In the genomic region with DNA sequence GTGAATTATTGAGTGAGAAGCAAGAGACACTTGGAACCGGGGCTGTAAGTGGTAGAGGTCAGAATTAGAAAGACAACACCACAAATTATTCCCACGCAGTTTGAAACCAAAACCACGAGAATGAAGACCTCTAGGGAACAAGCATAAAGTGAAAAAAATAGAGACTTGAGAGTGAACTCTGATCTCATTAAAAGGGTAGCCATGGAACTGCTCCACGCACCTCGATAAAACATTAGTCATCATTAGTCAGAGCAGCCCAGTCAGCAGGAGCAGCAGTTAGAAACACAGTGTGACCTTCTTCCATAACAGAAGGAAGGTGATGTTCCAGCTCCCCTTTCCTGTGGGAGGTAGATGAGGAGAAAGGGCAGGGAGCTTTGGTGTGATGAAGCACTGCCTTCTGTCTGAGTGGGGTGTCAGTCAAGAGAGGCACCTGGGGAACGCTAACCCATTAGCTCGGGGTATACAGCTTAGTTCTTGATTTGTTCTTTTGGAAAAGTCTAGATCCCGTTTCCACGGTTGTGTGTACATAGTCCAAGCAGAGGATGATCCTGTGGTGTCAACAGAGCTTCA, we compare ENCODE assay signal across 17 mouse cellular contexts.
DNase-seq lines count a peak whose midpoint lies in the region; ATAC-seq lines count a peak whose summit lies in the region.
"Had no signal": no experiment of that assay in that cellular context is flagged by ENCODE, and none has a peak within 500 bp of the region (broad histone marks: within the 10 kb centered on the region; RNA-seq: fewer than 3 reads in every experiment).

No protein-coding gene starts in this region.

- 0 out of 2 replicates have a peak, but pooled peaks cover 4% of the 10 kb centered on the region for H3K4me1 ChIP-seq in hindbrain, embryonic 14.5 days (replicated peaks; ENCODE audit: control insufficient read depth, insufficient read depth, low read length)
- no peaks in the 10 kb centered on the region for H3K4me1 ChIP-seq in hindbrain, embryonic 11.5 days (replicated peaks; ENCODE audit: control insufficient read depth, insufficient read depth, low read length)
- H3K4me1 ChIP-seq: midbrain, embryonic 15.5 days had no signal

- no peaks in the 10 kb centered on the region for H3K36me3 ChIP-seq in hindbrain, embryonic 14.5 days (replicated peaks; ENCODE audit: control insufficient read depth, insufficient read depth)
- no peaks in the 10 kb centered on the region for H3K36me3 ChIP-seq in hindbrain, embryonic 11.5 days (ENCODE audit: control insufficient read depth, insufficient read depth, low read length)
- H3K36me3 ChIP-seq: embryonic facial prominence, embryonic 10.5 days; midbrain, embryonic 15.5 days had no signal

- WGBS in hindbrain, embryonic 14.5 days = 69% methylated on average over 9 of the region's 9 CpGs
- 68% methylated on average over 9 of the region's 9 CpGs for WGBS in hindbrain, embryonic 11.5 days

- no peaks in the 10 kb centered on the region for H3K27me3 ChIP-seq in hindbrain, embryonic 14.5 days (ENCODE audit: control insufficient read depth, insufficient read depth, low read length)
- H3K27me3 ChIP-seq in hindbrain, embryonic 11.5 days (ENCODE audit: control insufficient read depth, insufficient read depth, low read length) = no peaks in the 10 kb centered on the region
- H3K27me3 ChIP-seq: CH12.LX; midbrain, embryonic 15.5 days had no signal

- no peak overlapping the region for H3K9ac ChIP-seq in hindbrain, embryonic 14.5 days
- no peak overlapping the region for H3K9ac ChIP-seq in hindbrain, embryonic 11.5 days (ENCODE audit: low read depth, low read length)
- H3K9ac ChIP-seq: midbrain, embryonic 15.5 days had no signal

- no peak overlapping the region for H3K27ac ChIP-seq in hindbrain, embryonic 14.5 days
- no peak overlapping the region for H3K27ac ChIP-seq in hindbrain, embryonic 11.5 days (ENCODE audit: low read depth, low read length)
- H3K27ac ChIP-seq: embryonic facial prominence, embryonic 10.5 days; midbrain, embryonic 15.5 days had no signal

- peak; percentile 66; the same call in 1 of the 2 replicates for ATAC-seq in hindbrain, embryonic 14.5 days (ENCODE audit: low FRiP score)
- ATAC-seq in hindbrain, embryonic 11.5 days (ENCODE audit: low FRiP score) = no peak; the same call in 1 of the 2 replicates
- ATAC-seq: midbrain, embryonic 15.5 days had no signal

- intact Hi-C loops in left cerebral cortex, postnatal 36 days (cut with DNase I) = no loop called here

- H3K9me3 ChIP-seq in hindbrain, embryonic 14.5 days (ENCODE audit: control insufficient read depth, low read length) = no peaks in the 10 kb centered on the region
- H3K9me3 ChIP-seq in hindbrain, embryonic 11.5 days (ENCODE audit: control insufficient read depth, low read length) = no peaks in the 10 kb centered on the region
- H3K9me3 ChIP-seq: embryonic facial prominence, embryonic 10.5 days; midbrain, embryonic 15.5 days had no signal

- no peak overlapping the region for H3K4me3 ChIP-seq in hindbrain, embryonic 14.5 days (replicated peaks; ENCODE audit: low read length)
- no peak overlapping the region for H3K4me3 ChIP-seq in hindbrain, embryonic 11.5 days (ENCODE audit: low read depth, low read length)
- H3K4me3 ChIP-seq: embryonic facial prominence, embryonic 10.5 days; midbrain, embryonic 15.5 days had no signal

- no peak overlapping the region for H3K4me2 ChIP-seq in hindbrain, embryonic 14.5 days (replicated peaks)
- no peak overlapping the region for H3K4me2 ChIP-seq in hindbrain, embryonic 11.5 days (replicated peaks; ENCODE audit: low read depth, low read length)
- H3K4me2 ChIP-seq: midbrain, embryonic 15.5 days had no signal

- DNase-seq in hindbrain, embryonic 14.5 days (ENCODE audit: low spot score) = no peak
- no peak for DNase-seq in hindbrain, embryonic 11.5 days (ENCODE audit: low spot score)
- peak; percentile 52 for DNase-seq in Muller cell, postnatal 12 days (ENCODE audit: inconsistent ontology term)
- DNase-seq in brain, adult 2 months (ENCODE audit: low read depth, low spot score) = peak; percentile 65
- peak; percentile 5 to 47 for DNase-seq in kidney, postnatal 25 days
- DNase-seq in left cerebral cortex, adult 11 months (ENCODE audit: low spot score) = no peak
- DNase-seq in left cerebral cortex, postnatal 36 days (ENCODE audit: low spot score in 2 of 2) = no peak
- no peak for DNase-seq in right cerebral cortex, postnatal 10 days (ENCODE audit: low spot score in 2 of 2)
- DNase-seq: cerebellum, postnatal 14 days; heart, postnatal 36 days; left cerebral cortex, postnatal 4 days; lung, postnatal 36 days; right cerebral cortex, postnatal 4 days; thymus, postnatal 25 days had no signal

Comparison
In these comparisons a context has a peak if more than half of its experiments do, and no peak if none do; other contexts are left out.
1. DNase-seq: peak in Muller cell, postnatal 12 days (single experiment), brain, adult 2 months (single experiment) and kidney, postnatal 25 days (2 of 2); none in hindbrain, embryonic 14.5 days (single experiment), hindbrain, embryonic 11.5 days (single experiment), left cerebral cortex, adult 11 months (single experiment), left cerebral cortex, postnatal 36 days (0 of 2) and right cerebral cortex, postnatal 10 days (0 of 2).